Mouse (Mus musculus): ENCODE measurements around the gene Mfap3.

Mfap3 gene

DNA sequence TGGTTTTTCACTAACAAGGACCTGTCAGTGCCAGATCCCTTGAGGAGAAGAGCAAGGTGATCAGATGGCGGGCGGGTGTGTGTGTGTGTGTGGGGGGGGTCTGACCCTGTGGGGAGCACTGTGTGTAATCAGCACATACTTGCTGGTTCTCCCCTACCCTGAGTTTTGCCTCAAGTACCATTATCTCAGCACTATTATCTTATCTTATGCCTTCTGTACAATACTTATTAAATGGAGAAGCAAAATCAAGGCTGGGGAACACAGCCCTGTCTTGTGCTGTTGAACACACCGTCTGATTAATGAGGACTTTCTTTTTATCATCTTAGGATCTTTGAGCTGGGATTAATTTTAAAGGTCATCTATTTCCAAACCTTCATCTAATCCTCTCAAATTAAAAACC is 52.6 kb downstream of the Mfap3 start:
- in situ Hi-C loops (cut with MboI; ENCODE audit: low pct_unique_long_range_greater_than_20kb in 1 of 2, low sequenced_read_pairs in 2 of 2, unreplicated experiment in 1 of 2), result no loop called here

DNA sequence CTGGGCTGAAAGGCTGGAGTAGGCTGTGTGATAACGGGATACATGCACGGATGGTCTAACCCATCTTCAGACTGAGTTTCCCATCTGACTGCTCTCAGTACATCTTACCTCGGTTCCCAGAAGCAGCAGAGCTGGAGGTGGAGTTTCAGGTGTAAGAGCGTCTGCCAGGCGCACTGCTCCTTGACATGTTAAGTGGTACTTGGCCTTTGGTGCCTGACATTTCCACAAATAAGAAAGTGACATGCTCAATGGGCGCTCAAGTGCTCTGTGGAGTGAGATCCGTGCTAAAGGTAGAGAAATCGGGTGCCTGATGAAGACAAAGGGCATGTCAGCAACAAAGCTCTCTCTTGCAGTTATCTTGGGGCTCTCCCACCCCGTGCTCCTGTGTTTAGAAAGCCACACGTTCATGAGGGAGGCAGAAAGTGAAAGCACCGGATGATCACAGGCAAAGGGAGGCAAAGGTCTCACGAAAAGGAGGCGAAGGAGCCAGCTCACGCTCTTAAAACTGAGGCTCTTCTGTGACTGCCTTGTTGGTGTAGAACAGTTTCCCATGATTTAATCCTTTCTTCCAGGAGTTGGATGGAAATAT is 55.3 kb downstream of the Mfap3 start:
- in situ Hi-C loops (cut with MboI; ENCODE audit: low pct_unique_long_range_greater_than_20kb in 1 of 2, low sequenced_read_pairs in 2 of 2, unreplicated experiment in 1 of 2), result no loop called here

DNA sequence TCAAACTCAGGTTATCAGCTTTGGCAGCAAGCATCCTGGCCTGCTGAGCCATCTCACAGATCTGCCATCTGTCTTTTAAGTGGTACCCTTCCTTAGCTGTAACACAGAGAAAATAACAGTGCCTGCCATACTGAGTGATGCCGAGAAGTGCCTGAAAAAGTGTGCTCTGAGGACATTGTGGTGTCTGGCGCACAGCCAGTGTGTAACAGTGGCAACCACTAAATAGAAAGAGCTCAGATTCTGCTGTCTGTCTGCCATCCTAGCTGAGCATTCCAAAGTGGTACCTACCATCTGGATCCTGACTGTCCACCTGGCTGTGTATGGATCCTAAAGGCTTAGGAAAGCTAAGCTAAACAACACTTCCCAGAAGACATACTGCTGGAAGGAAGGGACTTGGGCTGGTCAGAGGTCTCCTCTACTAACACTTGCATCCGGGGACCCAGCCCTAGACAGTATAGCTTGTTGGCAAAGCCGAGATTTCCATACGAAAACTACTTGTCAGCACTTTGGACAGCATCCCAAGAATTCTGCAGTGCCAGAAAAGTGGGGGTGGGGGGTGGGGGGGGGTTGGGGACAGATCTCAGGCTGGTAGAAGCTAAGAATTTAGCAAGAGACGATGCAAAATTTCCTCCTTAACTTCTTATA is 58.5 kb downstream of the Mfap3 start:
- in situ Hi-C loops (cut with MboI; ENCODE audit: low pct_unique_long_range_greater_than_20kb in 1 of 2, low sequenced_read_pairs in 2 of 2, unreplicated experiment in 1 of 2), result no loop called here

DNA sequence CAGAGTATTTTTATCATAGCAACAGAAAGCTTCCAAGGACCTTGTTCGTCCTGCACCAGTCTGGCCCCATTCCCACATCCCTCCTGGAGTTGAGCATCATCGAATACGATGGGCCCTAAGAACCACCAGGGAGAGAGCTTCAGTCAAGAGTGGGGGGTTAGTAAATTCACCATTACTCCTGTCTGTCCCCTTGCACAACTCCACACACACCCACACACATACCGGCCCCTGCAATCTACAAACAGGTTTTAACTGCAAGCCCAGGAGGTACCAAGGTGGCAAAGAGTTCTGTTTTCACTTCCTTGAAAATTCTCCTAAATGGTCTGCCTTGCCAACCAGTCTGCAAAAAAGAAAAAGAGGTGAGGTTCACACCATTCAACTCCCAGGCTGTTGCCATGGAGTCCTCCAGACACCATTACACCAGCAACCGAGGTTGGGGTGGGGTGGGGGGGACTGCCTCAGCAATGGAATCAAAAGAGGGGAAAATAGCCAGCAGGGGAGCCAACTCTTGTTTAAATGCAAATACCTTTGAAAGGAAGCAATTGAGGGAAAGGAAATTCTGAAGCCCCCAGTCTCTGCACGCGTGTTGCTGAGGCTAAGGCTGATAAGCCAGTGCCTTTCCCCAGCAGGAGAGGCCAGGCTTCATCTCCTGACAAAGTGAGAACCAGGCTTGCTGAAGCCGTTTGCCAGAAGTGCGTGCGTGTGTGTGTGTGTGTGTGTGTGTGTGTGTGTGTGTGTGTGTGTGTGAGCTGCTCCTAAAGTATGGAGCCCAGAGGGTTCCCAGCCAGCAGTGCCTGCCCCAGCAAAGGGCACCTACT is 64.6 kb downstream of the Mfap3 start:
- in situ Hi-C loops (cut with MboI; ENCODE audit: low pct_unique_long_range_greater_than_20kb in 1 of 2, low sequenced_read_pairs in 2 of 2, unreplicated experiment in 1 of 2), result no loop called here
